ENCODE assay signal across 16 mouse cellular contexts in the genomic region with DNA sequence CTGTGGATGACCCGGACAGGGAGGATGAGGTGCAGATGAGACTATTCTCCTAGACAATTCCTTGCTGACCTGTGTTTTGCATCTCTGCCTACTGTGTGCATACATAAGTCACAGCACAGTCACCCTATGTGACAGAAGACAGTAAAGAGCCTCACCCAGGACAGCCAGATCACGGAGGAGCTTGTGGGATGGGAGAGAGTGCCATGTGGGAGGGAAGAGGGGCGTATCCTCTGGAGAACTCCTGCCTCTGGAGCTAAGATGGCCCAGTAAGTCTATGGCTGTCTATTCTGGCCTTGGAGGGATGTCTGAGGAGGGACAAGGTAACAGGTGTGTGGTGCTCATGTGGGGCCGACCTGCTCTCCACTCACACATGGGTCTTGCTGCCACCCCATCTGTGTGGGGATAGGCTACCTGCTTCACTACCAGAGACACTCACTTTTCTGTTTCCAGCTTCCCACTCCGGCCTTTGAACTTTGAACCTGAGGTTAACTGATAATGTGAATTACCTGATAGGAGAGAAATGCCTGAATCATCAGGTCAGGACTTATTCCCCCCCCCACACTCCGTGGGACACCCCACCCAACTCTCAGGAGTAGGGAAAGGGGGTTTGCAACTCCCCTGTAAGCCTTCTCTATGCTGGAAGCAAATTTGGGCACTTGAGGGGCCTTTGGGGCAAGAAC. TPM values are rescaled to one million over a fixed set of nuclear protein-coding genes. Genes with fewer than 3 reads are reported as not detected.
A peak's percentile ranks its signal among the peaks of the same experiment; 100 is the strongest.
DNase-seq lines count a peak whose midpoint lies in the region; ATAC-seq and TF ChIP-seq lines count a peak whose summit lies in the region.
"Had no signal": no experiment of that assay in that cellular context is flagged by ENCODE, and none has a peak within 500 bp of the region (broad histone marks: within the 10 kb centered on the region; RNA-seq: fewer than 3 reads in every experiment).

No protein-coding gene starts in this region.

- WGBS in kidney, embryonic 16.5 days = 75% methylated on average over 6 of the region's 6 CpGs
- 65% methylated on average over 6 of the region's 6 CpGs for WGBS in intestine, embryonic 16.5 days

- H3K36me3 ChIP-seq in kidney, embryonic 16.5 days (ENCODE audit: insufficient read depth, low read length) = no peaks in the 10 kb centered on the region
- no peaks in the 10 kb centered on the region for H3K36me3 ChIP-seq in intestine, embryonic 16.5 days (ENCODE audit: control insufficient read depth, insufficient read depth, low read length)
- H3K36me3 ChIP-seq: embryonic facial prominence, embryonic 15.5 days had no signal

- no peak overlapping the region for H3K4me3 ChIP-seq in kidney, embryonic 16.5 days (ENCODE audit: low read length)
- H3K4me3 ChIP-seq in cortical plate, adult 2 months (ENCODE audit: insufficient read depth, low read length) = no peak overlapping the region
- no peak overlapping the region for H3K4me3 ChIP-seq in intestine, embryonic 16.5 days (ENCODE audit: low read length)
- H3K4me3 ChIP-seq: embryonic facial prominence, embryonic 15.5 days had no signal

- H3K27ac ChIP-seq in kidney, embryonic 16.5 days (ENCODE audit: low read length) = peak overlapping the region; percentile 95
- H3K27ac ChIP-seq in cortical plate, adult 2 months (ENCODE audit: insufficient read depth, low read length) = peak overlapping the region; percentile 47
- peak overlapping the region; percentile 30 for H3K27ac ChIP-seq in intestine, embryonic 16.5 days (ENCODE audit: low read length)

- H3K9ac ChIP-seq in kidney, embryonic 16.5 days (replicated peaks; ENCODE audit: low read length) = no peak overlapping the region
- 0 out of 2 replicates have a peak overlapping the region, but pooled peaks have one; percentile 7 for H3K9ac ChIP-seq in intestine, embryonic 16.5 days (ENCODE audit: low read depth, low read length)
- H3K9ac ChIP-seq: embryonic facial prominence, embryonic 15.5 days had no signal

- H3K9me3 ChIP-seq in kidney, embryonic 16.5 days (ENCODE audit: low read length) = no peaks in the 10 kb centered on the region
- H3K9me3 ChIP-seq in intestine, embryonic 16.5 days (ENCODE audit: control insufficient read depth, low read length) = no peaks in the 10 kb centered on the region
- H3K9me3 ChIP-seq: embryonic facial prominence, embryonic 15.5 days had no signal

- H3K27me3 ChIP-seq in kidney, embryonic 16.5 days (ENCODE audit: insufficient read depth, low read length) = no peaks in the 10 kb centered on the region
- no peaks in the 10 kb centered on the region for H3K27me3 ChIP-seq in intestine, embryonic 16.5 days (replicated peaks; ENCODE audit: control insufficient read depth, insufficient read depth, low read length)
- H3K27me3 ChIP-seq: embryonic facial prominence, embryonic 15.5 days had no signal

- DNase-seq in heart, adult 11 months = peak; percentile 88
- no peak for DNase-seq in heart, adult 8-10 months (ENCODE audit: low spot score)
- no peak for DNase-seq in kidney, postnatal 4 days
- no peak for DNase-seq in adipocyte (ENCODE audit: low spot score)
- DNase-seq: B cell, adult 2 months; cerebellum, adult 18-20 months; heart, postnatal 36 days; left cerebral cortex, postnatal 4 days; midbrain, embryonic 14.5 days; right cerebral cortex, postnatal 4 days had no signal

- peaks cover 97% of the 10 kb centered on the region for H3K4me1 ChIP-seq in kidney, embryonic 16.5 days (ENCODE audit: insufficient read depth, low read length)
- no peaks in the 10 kb centered on the region; the same call in 1 of the 2 replicates for H3K4me1 ChIP-seq in cortical plate, adult 2 months (ENCODE audit: control insufficient read depth, insufficient read depth, low read length)
- peaks cover 78% of the 10 kb centered on the region for H3K4me1 ChIP-seq in intestine, embryonic 16.5 days (ENCODE audit: control insufficient read depth, insufficient read depth, low read length)

- no peak for TF ChIP-seq POLR2A in cortical plate, adult 2 months (IDR thresholded peaks at IDR 0.05; ENCODE audit: extremely low read depth, insufficient read depth, low read length)

- ATAC-seq in kidney, embryonic 16.5 days (ENCODE audit: low FRiP score, low TSS enrichment) = no peak
- ATAC-seq in intestine, embryonic 16.5 days = peak; percentile 8; the same call in 1 of the 2 replicates
- no peak for ATAC-seq in CD4-positive, CD25-positive, alpha-beta regulatory T cell, adult 4 months
- ATAC-seq: forebrain, embryonic 16.5 days had no signal

- H3K4me2 ChIP-seq in kidney, embryonic 16.5 days (replicated peaks; ENCODE audit: low read depth, low read length) = no peak overlapping the region
- H3K4me2 ChIP-seq in intestine, embryonic 16.5 days (ENCODE audit: low read depth, low read length) = 0 out of 2 replicates have a peak overlapping the region, but pooled peaks have one; percentile 1
- H3K4me2 ChIP-seq: embryonic facial prominence, embryonic 15.5 days had no signal

- no peak for TF ChIP-seq CTCF in cortical plate, adult 2 months (IDR thresholded peaks at IDR 0.05; ENCODE audit: extremely low read depth, insufficient read depth, low read length)

RNA-seq across cellular contexts. Expression of a gene that starts 10.2 kb away (rescaled TPM):
- 10 to 100 TPM in 2 of 4 experiments, 1 to 10 TPM in 2; 6.2 to 12.6 (median 9.3) TPM for total RNA-seq in heart, adult 8-10 months (2022)
- 13.2 and 14.2 TPM in 2 replicates for polyA plus RNA-seq in kidney, embryonic 16.5 days (2015; fragmentation: Nextera tagmentation; extraction: Ambion mirVana)
- 10.1 and 10.2 TPM in 2 replicates for polyA plus RNA-seq in cortical plate, adult 2 months (2012; rRNA removed)
- 4.9 and 5.7 TPM in 2 replicates for polyA plus RNA-seq in intestine, embryonic 16.5 days (2015; fragmentation: Nextera tagmentation; extraction: Ambion mirVana)
- polyA plus RNA-seq in CD4-positive, CD25-positive, alpha-beta regulatory T cell, adult 4 months (2017; shearing (Covaris generic)) = not detected

Comparison
In these comparisons a context has a peak if more than half of its experiments do, and no peak if none do; other contexts are left out.
1. H3K27ac ChIP-seq: peak in every context shown above with its lines; median percentile 95 in kidney, embryonic 16.5 days; 47 in cortical plate, adult 2 months; 30 in intestine, embryonic 16.5 days.